Mouse (Mus musculus) thymus, adult 2 months (tissue): Measurements from ENCODE around the gene Ctrl.

Experiments used
- CTCF ChIP-seq: fragments of 200-500 bp; IDR thresholded peaks from 2 replicates; pipeline ENCODE4 v1.5.1; 2012; ENCODE audit warnings: mild to moderate bottlenecking, control low read depth, low read length, moderate library complexity, borderline replicate concordance; ENCODE audit not compliant: control insufficient read depth, poor library complexity, insufficient read depth; ENCODE audit errors: extremely low read depth
- POLR2A ChIP-seq: fragments of 200-500 bp; IDR thresholded peaks from 2 replicates; pipeline ENCODE4 v1.6.1; 2012; ENCODE audit warnings: mild to moderate bottlenecking, low read length, control low read depth, moderate library complexity; ENCODE audit not compliant: control insufficient read depth, poor library complexity, insufficient read depth; ENCODE audit errors: extremely low read depth

DNA sequence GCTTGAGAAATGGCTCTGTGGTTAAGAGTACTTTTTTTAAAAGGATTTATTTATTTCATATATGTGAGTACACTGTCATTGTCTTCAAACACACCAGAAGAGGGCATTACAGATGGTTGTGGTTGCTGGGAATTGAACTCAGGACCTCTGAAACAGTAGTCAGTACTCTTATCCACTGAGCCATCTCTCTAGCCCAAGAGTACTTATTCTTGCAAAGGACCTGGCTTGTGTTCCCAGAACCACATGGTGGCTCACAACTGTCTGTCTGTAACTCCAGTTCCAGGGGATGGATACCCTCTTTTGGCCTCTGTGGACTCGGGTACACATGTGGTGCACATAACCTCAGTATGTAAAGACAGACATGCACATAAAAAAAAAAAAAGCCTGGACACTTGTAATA is 35.7 kb upstream of the Ctrl start:
- TF ChIP-seq POLR2A, result no peak
- no peak for TF ChIP-seq CTCF
